Mouse (Mus musculus) lung, adult 2 months (tissue): Measurements from ENCODE around the gene Rars.

ENCODE experiments used
- CTCF ChIP-seq: fragments of 200-500 bp; IDR thresholded peaks from 2 replicates; pipeline ENCODE4 v1.5.1; 2011; ENCODE audit warnings: mild to moderate bottlenecking, low read length, control low read depth; ENCODE audit not compliant: insufficient read depth
- POLR2A ChIP-seq: fragments of 200-500 bp; IDR thresholded peaks from 2 replicates; pipeline ENCODE4 v1.6.1; 2011; ENCODE audit warnings: low read depth, mild to moderate bottlenecking, control low read depth, low read length, borderline replicate concordance; ENCODE audit errors: extremely low read depth

GRCm38 (mm10) chr11:35864981-35865604 is 30.8 kb upstream of the Rars start:
- TF ChIP-seq POLR2A = no peak
- TF ChIP-seq CTCF = no peak
